10 mouse cellular contexts compared by ENCODE assay signal in genomic region chr5:148608857-148609505, GRCm38 (mm10). TPM values are rescaled to one million over a fixed set of nuclear protein-coding genes. Genes with fewer than 3 reads are reported as not detected.
A peak's percentile ranks its signal among the peaks of the same experiment; 100 is the strongest.
DNase-seq lines count a peak whose midpoint lies in the region; ATAC-seq and TF ChIP-seq lines count a peak whose summit lies in the region.
"Had no signal": no experiment of that assay in that cellular context is flagged by ENCODE, and none has a peak within 500 bp of the region (broad histone marks: within the 10 kb centered on the region; RNA-seq: fewer than 3 reads in every experiment).

No protein-coding gene starts in this region.

- no peaks in the 10 kb centered on the region for H3K36me3 ChIP-seq in heart, adult 2 months (ENCODE audit: control insufficient read depth, insufficient read depth, low read length)
- H3K36me3 ChIP-seq in kidney, postnatal 0 days (ENCODE audit: insufficient read depth, low read length) = no peaks in the 10 kb centered on the region
- H3K36me3 ChIP-seq in embryonic facial prominence, embryonic 14.5 days (ENCODE audit: control insufficient read depth, insufficient read depth, low read length) = no peaks in the 10 kb centered on the region
- no peaks in the 10 kb centered on the region for H3K36me3 ChIP-seq in limb, embryonic 15.5 days
- no peaks in the 10 kb centered on the region for H3K36me3 ChIP-seq in intestine, embryonic 15.5 days
- H3K36me3 ChIP-seq: midbrain, embryonic 12.5 days; neural tube, embryonic 13.5 days had no signal

- TF ChIP-seq POLR2A in heart, adult 2 months (IDR thresholded peaks at IDR 0.05; ENCODE audit: insufficient read depth, low read depth, low read length) = no peak

- TF ChIP-seq CTCF in heart, adult 2 months (IDR thresholded peaks at IDR 0.05) = no peak
- TF ChIP-seq CTCF in kidney, postnatal 0 days (IDR thresholded peaks at IDR 0.05; ENCODE audit: low read depth) = no peak

- no peaks in the 10 kb centered on the region for H3K27me3 ChIP-seq in heart, adult 2 months (ENCODE audit: control insufficient read depth, insufficient read depth, low read length)
- no peaks in the 10 kb centered on the region for H3K27me3 ChIP-seq in kidney, postnatal 0 days (ENCODE audit: insufficient read depth, low read length)
- H3K27me3 ChIP-seq in embryonic facial prominence, embryonic 14.5 days (replicated peaks; ENCODE audit: control insufficient read depth, insufficient read depth, low read length) = no peaks in the 10 kb centered on the region
- H3K27me3 ChIP-seq in limb, embryonic 15.5 days = no peaks in the 10 kb centered on the region
- no peaks in the 10 kb centered on the region for H3K27me3 ChIP-seq in intestine, embryonic 15.5 days (replicated peaks)
- H3K27me3 ChIP-seq: midbrain, embryonic 12.5 days; neural tube, embryonic 13.5 days had no signal

- H3K79me2 ChIP-seq in heart, adult 2 months (replicated peaks; ENCODE audit: control insufficient read depth, insufficient read depth, low read length) = no peaks in the 10 kb centered on the region

- H3K4me2 ChIP-seq in kidney, postnatal 0 days (ENCODE audit: low read length) = no peak overlapping the region
- H3K4me2 ChIP-seq in embryonic facial prominence, embryonic 14.5 days (ENCODE audit: low read depth, low read length) = no peak overlapping the region
- no peak overlapping the region for H3K4me2 ChIP-seq in limb, embryonic 15.5 days
- no peak overlapping the region for H3K4me2 ChIP-seq in intestine, embryonic 15.5 days (replicated peaks)
- H3K4me2 ChIP-seq: midbrain, embryonic 12.5 days had no signal

- 69% methylated on average over 13 of the region's 13 CpGs for WGBS in heart, adult 2 months
- 70% methylated on average over 13 of the region's 13 CpGs for WGBS in kidney, postnatal 0 days
- 62% methylated on average over 13 of the region's 13 CpGs for whole genome bisulfite sequencing in embryonic facial prominence, embryonic 14.5 days
- 69% methylated on average over 13 of the region's 13 CpGs for WGBS in limb, embryonic 15.5 days
- WGBS in intestine, embryonic 15.5 days = 70% methylated on average over 13 of the region's 13 CpGs

- H3K9me3 ChIP-seq in kidney, postnatal 0 days (replicated peaks; ENCODE audit: low read length) = no peaks in the 10 kb centered on the region
- no peaks in the 10 kb centered on the region for H3K9me3 ChIP-seq in embryonic facial prominence, embryonic 14.5 days (ENCODE audit: control insufficient read depth, low read length)
- no peaks in the 10 kb centered on the region for H3K9me3 ChIP-seq in limb, embryonic 15.5 days
- H3K9me3 ChIP-seq in intestine, embryonic 15.5 days = no peaks in the 10 kb centered on the region
- H3K9me3 ChIP-seq: midbrain, embryonic 12.5 days; neural tube, embryonic 13.5 days had no signal

- H3K4me3 ChIP-seq in heart, adult 2 months = no peak overlapping the region
- no peak overlapping the region for H3K4me3 ChIP-seq in kidney, postnatal 0 days (replicated peaks; ENCODE audit: low read depth, low read length)
- no peak overlapping the region for H3K4me3 ChIP-seq in embryonic facial prominence, embryonic 14.5 days (ENCODE audit: low read depth, low read length)
- no peak overlapping the region for H3K4me3 ChIP-seq in limb, embryonic 15.5 days
- no peak overlapping the region for H3K4me3 ChIP-seq in intestine, embryonic 15.5 days (replicated peaks)
- H3K4me3 ChIP-seq: midbrain, embryonic 12.5 days; neural tube, embryonic 13.5 days had no signal

- peak; percentile 10 to 28 for DNase-seq in heart, adult 2 months
- DNase-seq in heart, adult 8-10 months (ENCODE audit: low spot score) = no peak
- no peak for DNase-seq in kidney, postnatal 0 days (ENCODE audit: low spot score)
- DNase-seq in kidney, postnatal 10 days = no peak
- DNase-seq in embryonic facial prominence, embryonic 14.5 days (ENCODE audit: low spot score) = peak; percentile 45

- no peak overlapping the region for H3K9ac ChIP-seq in heart, adult 2 months (ENCODE audit: low read depth, low read length)
- H3K9ac ChIP-seq in kidney, postnatal 0 days (ENCODE audit: low read depth, low read length) = no peak overlapping the region
- H3K9ac ChIP-seq in embryonic facial prominence, embryonic 14.5 days (ENCODE audit: low read depth, low read length) = no peak overlapping the region
- H3K9ac ChIP-seq in limb, embryonic 15.5 days = no peak overlapping the region
- no peak overlapping the region for H3K9ac ChIP-seq in intestine, embryonic 15.5 days
- H3K9ac ChIP-seq: liver, embryonic 14.5 days; midbrain, embryonic 12.5 days; neural tube, embryonic 13.5 days had no signal

- H3K27ac ChIP-seq in heart, adult 2 months = no peak overlapping the region
- H3K27ac ChIP-seq in kidney, postnatal 0 days = peak overlapping the region; percentile 42; the same call in 1 of the 2 replicates
- 0 out of 2 replicates have a peak overlapping the region, but pooled peaks have one; percentile 1 for H3K27ac ChIP-seq in embryonic facial prominence, embryonic 14.5 days (replicated peaks; ENCODE audit: low read depth, low read length)
- H3K27ac ChIP-seq in limb, embryonic 15.5 days = 0 out of 2 replicates have a peak overlapping the region, but pooled peaks have one; percentile 6
- no peak overlapping the region for H3K27ac ChIP-seq in intestine, embryonic 15.5 days
- H3K27ac ChIP-seq: liver, embryonic 14.5 days had no signal

- 0 out of 2 replicates have a peak, but pooled peaks cover 1% of the 10 kb centered on the region for H3K4me1 ChIP-seq in heart, adult 2 months (ENCODE audit: control insufficient read depth, insufficient read depth, low read length)
- H3K4me1 ChIP-seq in kidney, postnatal 0 days (replicated peaks; ENCODE audit: insufficient read depth, low read length) = 0 out of 2 replicates have a peak, but pooled peaks cover 8% of the 10 kb centered on the region
- peaks cover 14% of the 10 kb centered on the region for H3K4me1 ChIP-seq in embryonic facial prominence, embryonic 14.5 days (ENCODE audit: control insufficient read depth, insufficient read depth, low read length)
- H3K4me1 ChIP-seq in limb, embryonic 15.5 days = peaks cover 15% of the 10 kb centered on the region
- peaks cover 4% of the 10 kb centered on the region; the same call in 1 of the 2 replicates for H3K4me1 ChIP-seq in intestine, embryonic 15.5 days (replicated peaks)

- no peak for ATAC-seq in kidney, postnatal 0 days (replicated peaks; ENCODE audit: low FRiP score, low read depth)
- ATAC-seq in embryonic facial prominence, embryonic 14.5 days (ENCODE audit: low read depth) = no peak; the same call in 1 of the 2 replicates
- no peak for ATAC-seq in limb, embryonic 15.5 days (ENCODE audit: insufficient number of reproducible peaks, low FRiP score, low TSS enrichment, low read depth)
- no peak for ATAC-seq in intestine, embryonic 15.5 days

- intact Hi-C loops in heart, adult 2 months (cut with DNase I) = no loop called here

- TF ChIP-seq EP300 in heart, adult 2 months (IDR thresholded peaks at IDR 0.05; ENCODE audit: insufficient read depth, low read depth, low read length) = no peak

RNA-seq across cellular contexts. Expression of gene Ubl3, which starts 56.4 kb away (rescaled TPM):
- total RNA-seq in heart, adult 2 months (2021) = 100 to 1,000 TPM in 1 of 2 experiments, 10 to 100 TPM in 1; 92.7 to 112 TPM
- 43.6 and 55.3 TPM in 2 replicates for polyA plus RNA-seq in heart, adult 2 months (2012; rRNA removed)
- total RNA-seq in heart, adult 8-10 months (2022) = 10 to 100 TPM; 86.1 to 99.8 (median 92.6) TPM
- polyA plus RNA-seq in kidney, postnatal 0 days (2015; fragmentation: Nextera tagmentation; extraction: Ambion mirVana) = 100 and 104 TPM in 2 replicates
- polyA plus RNA-seq in embryonic facial prominence, embryonic 14.5 days (2014; fragmentation: Nextera tagmentation; extraction: Ambion mirVana) = 73.2 and 73.8 TPM in 2 replicates
- polyA plus RNA-seq in limb, embryonic 15.5 days (2015; fragmentation: Nextera tagmentation; extraction: Ambion mirVana) = 73.1 and 73.6 TPM in 2 replicates
- 79.9 and 82.9 TPM in 2 replicates for polyA plus RNA-seq in intestine, embryonic 15.5 days (2015; fragmentation: Nextera tagmentation; extraction: Ambion mirVana)

Comparison
In these comparisons a context has a peak if more than half of its experiments do, and no peak if none do; other contexts are left out.
1. DNase-seq: peak in heart, adult 2 months (2 of 2) and embryonic facial prominence, embryonic 14.5 days (single experiment); none in heart, adult 8-10 months (single experiment), kidney, postnatal 0 days (single experiment) and kidney, postnatal 10 days (single experiment).
2. H3K27ac ChIP-seq: peak in kidney, postnatal 0 days (single experiment), embryonic facial prominence, embryonic 14.5 days (single experiment) and limb, embryonic 15.5 days (single experiment); none in heart, adult 2 months (single experiment) and intestine, embryonic 15.5 days (single experiment).